Mouse (Mus musculus) lung, postnatal 0 days (tissue): ENCODE results near the gene Ube3c.

Experiments used
- CTCF ChIP-seq: IDR thresholded peaks from 2 replicates; pipeline ENCODE4 v1.5.1; 2016; ENCODE audit warnings: antibody characterized with exemption, mild to moderate bottlenecking
- EP300 ChIP-seq: IDR thresholded peaks from 2 replicates; pipeline ENCODE4 v1.6.1; 2016; ENCODE audit warnings: antibody characterized with exemption, mild to moderate bottlenecking, control low read depth

- TF ChIP-seq CTCF (no peak), EP300 (no peak)
Measured at GRCm38 (mm10) chr5:29721159-29721558, 152.1 kb downstream of the Ube3c start.
